Mouse (Mus musculus): Measurements from ENCODE around the gene Pafah2.
"Not testable (repeated sequence)": the region's sequence is repeated elsewhere in the genome, so short reads cannot be mapped to it uniquely, and the experiment has no call there.

Pafah2 gene

GRCm38 (mm10) chr4:134373295-134373694 lies 22.8 kb upstream of the Pafah2 start:
- no peak for DNase-seq (ENCODE audit: low spot score)

- DNase-seq (ENCODE audit: low spot score): no peak
Measured at GRCm38 (mm10) chr4:134374306-134374705, 21.8 kb upstream of the Pafah2 start.

- DNase-seq (ENCODE audit: low spot score): no peak
Measured at GRCm38 (mm10) chr4:134378089-134378615, 18.0 kb upstream of the Pafah2 start.

- DNase-seq (ENCODE audit: low spot score): no peak
Measured at GRCm38 (mm10) chr4:134379510-134379909, 16.6 kb upstream of the Pafah2 start.

- not testable (repeated sequence) for DNase-seq (ENCODE audit: low spot score)
Measured at GRCm38 (mm10) chr4:134383750-134384149, 12.4 kb upstream of the Pafah2 start, which contains the start of gene Extl1. Gene Extl1 (minus strand): TSS chr4:134383850.

GRCm38 (mm10) chr4:134387268-134387667 lies 8.9 kb upstream of the Pafah2 start:
- no peak for DNase-seq (ENCODE audit: low spot score)

GRCm38 (mm10) chr4:134388397-134388796 lies 7.7 kb upstream of the Pafah2 start:
- DNase-seq (ENCODE audit: low spot score): peak; percentile 45

GRCm38 (mm10) chr4:134391636-134392035 lies 4.5 kb upstream of the Pafah2 start:
- no peak for DNase-seq (ENCODE audit: low spot score)

GRCm38 (mm10) chr4:134392595-134392994 lies 3.5 kb upstream of the Pafah2 start:
- DNase-seq (ENCODE audit: low spot score): no peak

GRCm38 (mm10) chr4:134393026-134393425 lies 3.1 kb upstream of the Pafah2 start:
- DNase-seq (ENCODE audit: low spot score): no peak

- DNase-seq (ENCODE audit: low spot score): no peak
Measured at GRCm38 (mm10) chr4:134395142-134395541, 978 bp upstream of the Pafah2 start.

GRCm38 (mm10) chr4:134397121-134397520 lies 1.0 kb downstream of the Pafah2 start:
- DNase-seq (ENCODE audit: low spot score): no peak

- DNase-seq (ENCODE audit: low spot score): no peak
Measured at GRCm38 (mm10) chr4:134397732-134398131, 1.6 kb downstream of the Pafah2 start.

- DNase-seq (ENCODE audit: low spot score): no peak
Measured at GRCm38 (mm10) chr4:134400206-134400605, 4.1 kb downstream of the Pafah2 start.

- no peak for DNase-seq (ENCODE audit: low spot score)
Measured at GRCm38 (mm10) chr4:134401181-134401661, 5.1 kb downstream of the Pafah2 start.

- no peak for DNase-seq (ENCODE audit: low spot score)
Measured at GRCm38 (mm10) chr4:134401856-134402570, 5.9 kb downstream of the Pafah2 start.

- no peak for DNase-seq (ENCODE audit: low spot score)
Measured at GRCm38 (mm10) chr4:134402571-134403262, 6.6 kb downstream of the Pafah2 start.

GRCm38 (mm10) chr4:134403721-134404120 lies 7.6 kb downstream of the Pafah2 start:
- DNase-seq (ENCODE audit: low spot score): no peak

- no peak for DNase-seq (ENCODE audit: low spot score)
Measured at GRCm38 (mm10) chr4:134409286-134409685, 13.2 kb downstream of the Pafah2 start.

GRCm38 (mm10) chr4:134416177-134416576 lies 20.1 kb downstream of the Pafah2 start:
- DNase-seq (ENCODE audit: low spot score): no peak

- no peak for DNase-seq (ENCODE audit: low spot score)
Measured at GRCm38 (mm10) chr4:134416602-134417001, 20.5 kb downstream of the Pafah2 start.

- no peak for DNase-seq (ENCODE audit: low spot score)
Measured at GRCm38 (mm10) chr4:134417111-134417510, 21.0 kb downstream of the Pafah2 start.

GRCm38 (mm10) chr4:134421971-134422370 lies 25.9 kb downstream of the Pafah2 start:
- DNase-seq (ENCODE audit: low spot score): no peak

All from ovary, postnatal 10 days (tissue).